Mouse (Mus musculus) small intestine, adult 2 months (tissue): Measurements from ENCODE around the gene Tle3.

Experiments
- CTCF ChIP-seq: fragments of 200-500 bp; IDR thresholded peaks from 2 replicates; pipeline ENCODE4 v1.5.1; 2012; ENCODE audit warnings: low read depth, mild to moderate bottlenecking, control low read depth, inconsistent platforms, low read length, moderate library complexity, mixed read lengths; ENCODE audit not compliant: insufficient replicate concordance, insufficient read length; ENCODE audit errors: extremely low read depth
- POLR2A ChIP-seq: fragments of 200-500 bp; IDR thresholded peaks from 2 replicates; pipeline ENCODE4 v1.6.1; 2012; ENCODE audit warnings: low read depth, mild to moderate bottlenecking, control low read depth, inconsistent platforms, low read length, moderate library complexity

DNA sequence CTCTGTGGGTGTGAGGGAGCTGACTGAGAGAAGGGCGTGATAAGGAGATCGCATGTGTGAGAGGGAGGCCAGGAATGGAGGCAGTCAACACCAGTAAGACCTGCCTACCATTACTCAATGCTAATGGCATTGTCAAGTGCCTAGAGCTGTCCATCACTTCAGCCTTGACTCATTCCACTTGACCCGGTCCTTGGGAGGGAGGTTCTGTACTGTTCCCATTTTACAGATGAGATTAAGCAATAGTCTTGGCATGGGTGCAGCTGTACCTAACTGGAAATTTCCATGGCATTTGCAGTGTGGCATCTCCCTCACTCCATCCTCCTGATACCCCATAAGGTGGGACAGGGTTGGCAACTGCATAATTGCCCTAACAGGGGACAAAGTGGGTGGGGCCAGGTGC is 95.3 kb downstream of the Tle3 start:
- TF ChIP-seq CTCF (no peak), POLR2A (no peak)
